8 mouse cellular contexts compared by ENCODE assay signal in the genomic region with DNA sequence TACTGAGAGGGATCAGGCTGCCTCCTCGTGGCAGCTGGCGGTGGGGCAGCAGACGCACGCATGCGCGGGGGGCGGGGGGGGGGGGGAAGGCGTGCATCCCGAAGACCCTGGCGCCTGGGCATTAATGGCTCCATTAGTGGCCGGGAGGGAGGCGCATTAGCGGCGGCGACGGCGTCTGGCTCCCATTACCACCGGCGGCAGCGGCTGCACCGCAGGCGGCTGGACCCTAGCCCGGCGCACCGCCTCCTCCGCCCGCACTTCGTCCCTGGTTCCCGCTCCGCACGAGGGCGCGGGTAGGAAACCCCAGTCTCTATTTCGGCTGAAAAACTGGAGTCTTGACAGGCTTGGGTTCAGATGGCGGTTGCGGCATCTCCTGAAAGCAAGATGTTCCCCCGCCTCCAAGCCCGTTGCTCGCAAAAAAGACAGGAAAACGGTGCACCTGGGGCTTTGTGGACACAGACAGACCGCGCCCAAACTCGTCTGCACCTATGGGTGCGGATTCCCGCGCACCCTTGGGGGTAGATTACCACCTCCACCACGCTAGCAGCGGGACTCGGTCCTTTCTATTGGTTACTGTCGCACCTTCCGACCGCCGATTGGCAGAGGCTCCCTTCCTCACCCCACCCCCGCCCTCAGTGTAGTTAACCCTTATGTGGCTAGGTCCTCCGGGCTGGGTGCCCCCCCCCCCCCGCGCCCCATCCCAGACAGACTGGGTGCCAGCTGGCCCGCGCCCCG. TPM values are rescaled to one million over a fixed set of nuclear protein-coding genes. Genes with fewer than 3 reads are reported as not detected.
DNase-seq lines count a peak whose midpoint lies in the region; ATAC-seq lines count a peak whose summit lies in the region.

No protein-coding gene starts in this region.

- no peaks in the 10 kb centered on the region for H3K9me3 ChIP-seq in embryonic facial prominence, embryonic 12.5 days
- H3K9me3 ChIP-seq in limb, embryonic 13.5 days, result no peaks in the 10 kb centered on the region
- no peaks in the 10 kb centered on the region for H3K9me3 ChIP-seq in midbrain, embryonic 14.5 days (ENCODE audit: control insufficient read depth, low read length)

- peak overlapping the region; percentile 99 for H3K27ac ChIP-seq in embryonic facial prominence, embryonic 12.5 days
- H3K27ac ChIP-seq in limb, embryonic 13.5 days, result peak overlapping the region; percentile 100
- H3K27ac ChIP-seq in midbrain, embryonic 14.5 days (replicated peaks; ENCODE audit: low read depth, low read length), result peak overlapping the region; percentile 99

- H3K4me2 ChIP-seq in embryonic facial prominence, embryonic 12.5 days (replicated peaks), result peak overlapping the region; percentile 92
- H3K4me2 ChIP-seq in limb, embryonic 13.5 days (replicated peaks), result peak overlapping the region; percentile 82
- H3K4me2 ChIP-seq in midbrain, embryonic 14.5 days (ENCODE audit: low read length), result peak overlapping the region; percentile 83

- peak overlapping the region; percentile 61 for H3K9ac ChIP-seq in embryonic facial prominence, embryonic 12.5 days
- H3K9ac ChIP-seq in limb, embryonic 13.5 days, result peak overlapping the region; percentile 70
- H3K9ac ChIP-seq in midbrain, embryonic 14.5 days (replicated peaks; ENCODE audit: low read length), result peak overlapping the region; percentile 81

- ATAC-seq in embryonic facial prominence, embryonic 12.5 days (ENCODE audit: insufficient number of reproducible peaks, insufficient read depth, low FRiP score, low TSS enrichment), result peak; percentile 36
- ATAC-seq in limb, embryonic 13.5 days (ENCODE audit: low FRiP score, low read depth), result peak; percentile 48
- peak; percentile 67 for ATAC-seq in midbrain, embryonic 14.5 days (ENCODE audit: low FRiP score, low TSS enrichment)

- peak; percentile 95 for DNase-seq in 3134 (ENCODE audit: extremely low read depth, insufficient read length, low spot score)
- DNase-seq in adrenal gland, postnatal 14 days, result peak; percentile 90
- peak; percentile 85 to 89 for DNase-seq in heart, adult 9 months (ENCODE audit: low spot score in 2 of 2)
- peak; percentile 86 for DNase-seq in kidney, adult 9 months
- peak; percentile 93 for DNase-seq in midbrain, embryonic 14.5 days
- peak; percentile 85 for DNase-seq in spleen, adult 12 weeks (ENCODE audit: low spot score)

- no peaks in the 10 kb centered on the region for H3K27me3 ChIP-seq in embryonic facial prominence, embryonic 12.5 days
- H3K27me3 ChIP-seq in limb, embryonic 13.5 days, result no peaks in the 10 kb centered on the region
- no peaks in the 10 kb centered on the region for H3K27me3 ChIP-seq in midbrain, embryonic 14.5 days (ENCODE audit: control insufficient read depth, insufficient read depth, low read length)

- peaks cover 43% of the 10 kb centered on the region for H3K4me1 ChIP-seq in embryonic facial prominence, embryonic 12.5 days
- peaks cover 70% of the 10 kb centered on the region for H3K4me1 ChIP-seq in limb, embryonic 13.5 days
- H3K4me1 ChIP-seq in midbrain, embryonic 14.5 days (ENCODE audit: control insufficient read depth, insufficient read depth, low read length), result peaks cover 47% of the 10 kb centered on the region

- WGBS in embryonic facial prominence, embryonic 12.5 days, result 0% methylated on average over 50 of the region's 60 CpGs
- under 1% methylated on average over 57 of the region's 60 CpGs for WGBS in limb, embryonic 13.5 days
- WGBS in midbrain, embryonic 14.5 days, result under 1% methylated on average over 53 of the region's 60 CpGs

- peak overlapping the region; percentile 89 for H3K4me3 ChIP-seq in embryonic facial prominence, embryonic 12.5 days
- H3K4me3 ChIP-seq in limb, embryonic 13.5 days, result peak overlapping the region; percentile 85
- H3K4me3 ChIP-seq in midbrain, embryonic 14.5 days (replicated peaks; ENCODE audit: low read depth, low read length), result peak overlapping the region; percentile 63

- peaks cover 10% of the 10 kb centered on the region for H3K36me3 ChIP-seq in embryonic facial prominence, embryonic 12.5 days
- H3K36me3 ChIP-seq in limb, embryonic 13.5 days, result peaks cover 16% of the 10 kb centered on the region
- H3K36me3 ChIP-seq in midbrain, embryonic 14.5 days (ENCODE audit: control insufficient read depth, insufficient read depth, low read length), result peaks cover 8% of the 10 kb centered on the region; the same call in 1 of the 2 replicates

RNA-seq across cellular contexts. Expression of a gene that starts 11.0 kb away (rescaled TPM):
- 115 and 127 TPM in 2 replicates for total RNA-seq in adrenal gland, postnatal 14 days (2021)
- 45.7 and 47.0 TPM in 2 replicates for polyA plus RNA-seq in embryonic facial prominence, embryonic 12.5 days (2016; fragmentation: Nextera tagmentation; extraction: Ambion mirVana)
- polyA plus RNA-seq in limb, embryonic 13.5 days (2015; fragmentation: Nextera tagmentation; extraction: Ambion mirVana), result 40.9 and 43.6 TPM in 2 replicates
- polyA plus RNA-seq in midbrain, embryonic 14.5 days (2014; fragmentation: Nextera tagmentation; extraction: Ambion mirVana), result 47.3 and 52.0 TPM in 2 replicates

RNA-seq across cellular contexts. Expression of a gene that starts 19.3 kb away (rescaled TPM):
- total RNA-seq in adrenal gland, postnatal 14 days (2021), result 31.5 and 33.7 TPM in 2 replicates
- 317 and 337 TPM in 2 replicates for polyA plus RNA-seq in embryonic facial prominence, embryonic 12.5 days (2016; fragmentation: Nextera tagmentation; extraction: Ambion mirVana)
- polyA plus RNA-seq in limb, embryonic 13.5 days (2015; fragmentation: Nextera tagmentation; extraction: Ambion mirVana), result 281 and 307 TPM in 2 replicates
- 630 and 836 TPM in 2 replicates for polyA plus RNA-seq in midbrain, embryonic 14.5 days (2014; fragmentation: Nextera tagmentation; extraction: Ambion mirVana)

RNA-seq across cellular contexts. Expression of a gene that starts 22.7 kb away (rescaled TPM):
- not detected in 2 replicates for total RNA-seq in adrenal gland, postnatal 14 days (2021)
- polyA plus RNA-seq in embryonic facial prominence, embryonic 12.5 days (2016; fragmentation: Nextera tagmentation; extraction: Ambion mirVana), result 1.0 and 1.9 TPM in 2 replicates
- polyA plus RNA-seq in limb, embryonic 13.5 days (2015; fragmentation: Nextera tagmentation; extraction: Ambion mirVana), result 0.91 and 1.1 TPM in 2 replicates
- 3.0 and 3.2 TPM in 2 replicates for polyA plus RNA-seq in midbrain, embryonic 14.5 days (2014; fragmentation: Nextera tagmentation; extraction: Ambion mirVana)

RNA-seq across cellular contexts. Expression of a gene that starts 27.4 kb away (rescaled TPM):
- total RNA-seq in adrenal gland, postnatal 14 days (2021), result 1.4 and 3.2 TPM in 2 replicates
- polyA plus RNA-seq in embryonic facial prominence, embryonic 12.5 days (2016; fragmentation: Nextera tagmentation; extraction: Ambion mirVana), result 2.7 and 4.0 TPM in 2 replicates
- polyA plus RNA-seq in limb, embryonic 13.5 days (2015; fragmentation: Nextera tagmentation; extraction: Ambion mirVana), result 1.5 and 1.9 TPM in 2 replicates
- 68.6 and 77.8 TPM in 2 replicates for polyA plus RNA-seq in midbrain, embryonic 14.5 days (2014; fragmentation: Nextera tagmentation; extraction: Ambion mirVana)

RNA-seq across cellular contexts. Expression of a gene that starts 27.9 kb away (rescaled TPM):
- total RNA-seq in adrenal gland, postnatal 14 days (2021), result 29.7 and 34.4 TPM in 2 replicates
- 20.0 and 20.8 TPM in 2 replicates for polyA plus RNA-seq in embryonic facial prominence, embryonic 12.5 days (2016; fragmentation: Nextera tagmentation; extraction: Ambion mirVana)
- polyA plus RNA-seq in limb, embryonic 13.5 days (2015; fragmentation: Nextera tagmentation; extraction: Ambion mirVana), result 25.6 and 26.6 TPM in 2 replicates
- polyA plus RNA-seq in midbrain, embryonic 14.5 days (2014; fragmentation: Nextera tagmentation; extraction: Ambion mirVana), result 2.2 and 4.8 TPM in 2 replicates

Comparison
In these comparisons a context has a peak if more than half of its experiments do, and no peak if none do; other contexts are left out.
1. Peak in every context shown above with its lines: DNase-seq, ATAC-seq, H3K4me3 ChIP-seq and H3K27ac ChIP-seq.